Mouse (Mus musculus) heart, adult 2 months (tissue): Measurements from ENCODE around the gene Xpo5. TPM values are rescaled to one million over a fixed set of nuclear protein-coding genes. Genes with fewer than 3 reads are reported as not detected.

Experiments
- DNase-seq, 2 experiments: peaks; one replicate each; pipeline ENCODE4 v3.0.0; 2021
- H3K27ac ChIP-seq: fragments of 200-600 bp; 2 replicates; pipeline ENCODE4 v1.8.1; 2022
- H3K27me3 ChIP-seq: fragments of 200-500 bp; 2 replicates; pipeline ENCODE4 v1.6.1; 2012; ENCODE audit warnings: mild to moderate bottlenecking, low read length, inconsistent platforms, mixed read lengths; ENCODE audit not compliant: control insufficient read depth, insufficient read depth
- H3K36me3 ChIP-seq: fragments of 200-500 bp; 2 replicates; pipeline ENCODE4 v1.6.1; 2012; ENCODE audit warnings: low read length, inconsistent platforms; ENCODE audit not compliant: control insufficient read depth, insufficient read depth
- H3K4me1 ChIP-seq: fragments of 200-500 bp; 2 replicates; pipeline ENCODE4 v1.6.1; 2011; ENCODE audit warnings: low read length; ENCODE audit not compliant: control insufficient read depth, insufficient read depth
- H3K4me3 ChIP-seq: fragments of 200-600 bp; 2 replicates; pipeline ENCODE4 v1.8.1; 2022
- H3K79me2 ChIP-seq: fragments of 200-500 bp; replicated peaks from 2 replicates; pipeline ENCODE4 v1.6.1; 2012; ENCODE audit warnings: mild to moderate bottlenecking, inconsistent platforms, low read length, moderate library complexity, mixed read lengths; ENCODE audit not compliant: control insufficient read depth, insufficient read depth
- H3K9ac ChIP-seq: fragments of 200-500 bp; 2 replicates; pipeline ENCODE4 v1.6.1; 2012; ENCODE audit warnings: low read depth, mild to moderate bottlenecking, control low read depth, inconsistent platforms, low read length, mixed read lengths
- CTCF ChIP-seq: fragments of 200-600 bp; IDR thresholded peaks from 2 replicates; pipeline ENCODE4 v1.8.1; 2022; ENCODE audit warnings: antibody characterized with exemption, mild to moderate bottlenecking, moderate library complexity
- EP300 ChIP-seq: fragments of 200-500 bp; IDR thresholded peaks from 2 replicates; pipeline ENCODE4 v1.6.1; 2011; ENCODE audit warnings: low read depth, low read length, control low read depth; ENCODE audit not compliant: insufficient read depth
- POLR2A ChIP-seq: fragments of 200-500 bp; IDR thresholded peaks from 2 replicates; pipeline ENCODE4 v1.6.1; 2011; ENCODE audit warnings: mild to moderate bottlenecking, low read depth, low read length, control low read depth; ENCODE audit not compliant: insufficient read depth
- WGBS: fragments of 180-500 bp; shearing (Covaris S2); methylation state at CpG from one replicate; pipeline ENCODE4 v1.1.7; 2018; 5-methylcytosine and 5-hydroxymethylcytosine counted together
- intact Hi-C: fragments of 180-260 bp; cut with DNase I; formaldehyde crosslinking; loops from one replicate; pipeline ENCODE4 v1.15.1; 2025
- polyA plus RNA-seq: library from polyadenylated mRNA; depleted of rRNA; stranded (reverse); fragments of >200 nt; gene quantifications from 2 replicates; pipeline ENCODE4 v1.2.3, GENCODE M21; 2012
- total RNA-seq, 2 experiments: library from RNA; stranded (reverse); gene quantifications; 2 replicates each; pipeline ENCODE4 v1.2.3; 2021

The Xpo5 gene
- total and polyA plus RNA-seq, 3 experiments: 14.2 to 22.0 (median 21.5) TPM

DNA sequence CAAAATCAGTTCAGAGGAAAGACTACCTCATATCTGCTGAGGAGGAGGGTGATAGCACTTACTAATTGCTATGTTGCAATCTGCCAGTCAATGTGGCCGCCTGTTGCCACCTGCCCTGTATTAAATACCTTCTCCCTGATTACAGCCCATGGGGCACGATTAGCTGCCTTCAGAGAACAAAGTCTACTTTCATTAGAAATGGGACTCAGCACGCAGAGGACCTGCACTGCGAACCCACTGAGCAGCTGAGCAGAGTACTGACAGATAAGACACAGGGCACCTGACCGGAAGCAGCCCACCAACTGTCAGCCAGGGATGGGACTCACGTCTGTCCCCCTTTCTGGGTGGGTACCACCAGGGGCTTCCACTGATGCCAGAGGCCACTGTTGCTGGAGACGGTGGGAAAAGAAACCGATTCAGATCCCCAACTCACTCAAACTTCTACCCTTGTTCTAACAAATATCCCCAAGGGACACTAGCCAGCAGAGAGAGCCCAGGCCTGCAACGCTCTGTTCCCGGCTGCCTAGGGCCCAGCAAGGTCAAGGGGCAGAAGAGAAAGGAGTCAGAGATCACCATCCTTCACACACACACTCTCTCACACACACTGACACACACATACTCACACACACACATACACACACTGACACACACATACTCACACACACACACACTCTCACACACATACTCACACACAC is 65.6 kb downstream of the Xpo5 start:
- WGBS: 63% methylated on average over 10 of the region's 10 CpGs
- H3K36me3 ChIP-seq: peaks cover 4% of the 10 kb centered on the region
- H3K79me2 ChIP-seq: peaks cover 1% of the 10 kb centered on the region; the same call in 1 of the 2 replicates
- intact Hi-C loops: loop anchor here (5.0 kb wide), 1 partner anchor 114 kb away; the partner anchor contains the start of gene Zfp318
- H3K9ac ChIP-seq: no peak overlapping the region
- no peaks in the 10 kb centered on the region for H3K27me3 ChIP-seq
- no peak overlapping the region for H3K27ac ChIP-seq
- H3K4me3 ChIP-seq: no peak overlapping the region
- H3K4me1 ChIP-seq: peaks cover 14% of the 10 kb centered on the region
- no peak for DNase-seq
- TF ChIP-seq POLR2A (no peak), EP300 (no peak), CTCF (no peak)

DNA sequence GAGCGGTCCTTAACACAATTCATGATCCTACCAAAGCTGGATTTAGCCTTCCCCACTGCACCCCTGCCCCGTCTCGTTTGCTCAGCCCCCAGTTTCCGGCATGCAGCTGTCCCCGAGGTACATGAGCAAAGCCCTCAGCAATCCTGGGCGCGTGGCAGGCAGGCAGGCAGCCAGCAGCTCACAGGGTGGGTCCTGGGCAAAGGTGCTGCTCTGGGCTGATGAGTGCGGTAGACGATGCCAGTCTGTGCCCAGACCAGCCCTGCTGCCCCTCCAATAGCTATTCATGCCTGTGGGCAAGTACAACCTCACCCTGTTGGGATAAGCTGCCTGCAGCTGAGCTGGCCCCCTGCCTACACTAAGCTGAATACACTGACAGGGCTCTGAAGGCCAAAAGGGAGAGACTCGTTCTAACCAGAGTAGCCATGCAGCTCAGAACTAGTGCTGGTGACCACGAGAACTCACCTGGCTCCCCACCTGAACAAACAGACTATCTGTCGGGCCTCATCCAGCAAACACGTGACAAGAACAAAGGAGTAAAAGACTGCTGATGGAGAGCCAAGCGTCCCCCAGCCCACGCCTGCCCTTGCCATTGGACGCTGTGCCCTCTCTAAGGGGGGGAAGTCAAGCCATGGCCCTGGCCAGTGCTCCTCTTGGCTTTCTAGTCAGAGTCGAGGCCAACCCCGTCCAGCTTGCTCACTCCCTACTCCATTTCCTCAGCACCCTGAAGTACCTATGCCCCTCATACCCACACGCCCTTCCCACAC is 67.4 kb downstream of the Xpo5 start:
- no peak overlapping the region for H3K9ac ChIP-seq
- WGBS: 67% methylated on average over 19 of the region's 19 CpGs

DNA sequence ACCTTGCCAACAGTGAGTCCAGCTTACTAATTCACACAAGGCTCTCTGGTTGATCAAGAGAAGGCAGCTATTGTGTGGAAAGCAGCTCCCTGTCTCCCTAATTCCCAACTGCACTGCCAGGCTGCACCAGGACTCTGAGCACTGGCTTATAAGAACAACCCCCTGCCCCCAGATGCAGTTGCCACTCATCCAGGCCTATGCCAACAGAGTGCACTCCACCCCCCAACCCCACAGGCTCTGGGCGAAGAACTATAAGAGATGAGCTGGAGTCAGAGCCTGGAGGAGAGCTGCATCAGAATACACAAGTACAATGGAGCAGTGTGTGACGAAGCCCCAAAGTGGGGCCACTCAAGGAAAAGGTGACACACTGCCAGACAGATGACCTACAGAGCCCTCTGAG is 69.5 kb downstream of the Xpo5 start:
- no peaks in the 10 kb centered on the region for H3K27me3 ChIP-seq
- H3K4me3 ChIP-seq: no peak overlapping the region
- H3K36me3 ChIP-seq: peaks cover 9% of the 10 kb centered on the region
- TF ChIP-seq CTCF: no peak
- no peak for TF ChIP-seq POLR2A
- TF ChIP-seq EP300: no peak
- 85% methylated on average over 2 of the region's 2 CpGs for WGBS
- H3K4me1 ChIP-seq: peaks cover 20% of the 10 kb centered on the region; the same call in 1 of the 2 replicates
- no peak for DNase-seq
- H3K9ac ChIP-seq: no peak overlapping the region
- H3K79me2 ChIP-seq: peaks cover 2% of the 10 kb centered on the region; the same call in 1 of the 2 replicates
- peak overlapping the region; percentile 23 for H3K27ac ChIP-seq
- intact Hi-C loops: loop anchor here (2.0 kb wide), 1 partner anchor 15 kb away; no protein-coding TSS in a partner anchor

More for the DNA sequence above, 67.4 kb downstream of the Xpo5 start:
- no peak overlapping the region for H3K4me3 ChIP-seq
- TF ChIP-seq EP300: no peak
- no peak for TF ChIP-seq POLR2A
- TF ChIP-seq CTCF: no peak
- peaks cover 20% of the 10 kb centered on the region for H3K4me1 ChIP-seq
- peak; percentile 68 to 80 for DNase-seq
- peaks cover 9% of the 10 kb centered on the region for H3K36me3 ChIP-seq
- intact Hi-C loops: loop anchor here (5.0 kb wide), 1 partner anchor 112 kb away; the partner anchor contains the start of gene Zfp318
- peaks cover 3% of the 10 kb centered on the region; the same call in 1 of the 2 replicates for H3K79me2 ChIP-seq
- no peaks in the 10 kb centered on the region for H3K27me3 ChIP-seq
- peak overlapping the region; percentile 48; the same call in 1 of the 2 replicates for H3K27ac ChIP-seq

DNA sequence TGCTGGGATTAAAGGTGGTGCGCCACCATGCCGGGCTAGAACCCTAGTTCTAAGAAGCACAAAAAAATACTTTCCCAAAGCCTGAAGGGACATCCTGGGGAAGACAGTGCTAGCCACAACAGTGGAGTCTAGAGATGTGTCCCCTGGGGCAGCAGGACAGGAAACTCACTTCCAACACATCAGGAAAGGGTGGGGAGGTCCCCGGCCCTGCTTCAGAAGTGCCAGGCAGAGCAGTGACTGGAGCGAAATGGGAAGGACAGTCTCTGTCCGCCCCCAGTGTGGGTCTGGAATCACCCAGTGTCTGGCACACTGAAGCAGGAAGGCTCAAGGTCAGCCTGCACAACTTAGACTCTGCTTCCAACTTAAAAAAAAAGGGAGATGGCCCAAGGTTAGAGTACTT is 70.1 kb downstream of the Xpo5 start:
- intact Hi-C loops: loop anchor here (2.0 kb wide), 1 partner anchor 14 kb away; no protein-coding TSS in a partner anchor
- peaks cover 2% of the 10 kb centered on the region for H3K79me2 ChIP-seq
- peaks cover 12% of the 10 kb centered on the region for H3K36me3 ChIP-seq
- H3K4me3 ChIP-seq: no peak overlapping the region
- H3K27ac ChIP-seq: peak overlapping the region; percentile 23
- H3K4me1 ChIP-seq: peaks cover 21% of the 10 kb centered on the region; the same call in 1 of the 2 replicates
- peak; percentile 60 to 68 for DNase-seq
- H3K27me3 ChIP-seq: no peaks in the 10 kb centered on the region
- WGBS: 37% methylated on average over 5 of the region's 5 CpGs
- no peak overlapping the region for H3K9ac ChIP-seq
- no peak for TF ChIP-seq CTCF
- peak; percentile 19; the same call in 1 of the 2 replicates for TF ChIP-seq POLR2A
- peak; percentile 81 for TF ChIP-seq EP300

DNA sequence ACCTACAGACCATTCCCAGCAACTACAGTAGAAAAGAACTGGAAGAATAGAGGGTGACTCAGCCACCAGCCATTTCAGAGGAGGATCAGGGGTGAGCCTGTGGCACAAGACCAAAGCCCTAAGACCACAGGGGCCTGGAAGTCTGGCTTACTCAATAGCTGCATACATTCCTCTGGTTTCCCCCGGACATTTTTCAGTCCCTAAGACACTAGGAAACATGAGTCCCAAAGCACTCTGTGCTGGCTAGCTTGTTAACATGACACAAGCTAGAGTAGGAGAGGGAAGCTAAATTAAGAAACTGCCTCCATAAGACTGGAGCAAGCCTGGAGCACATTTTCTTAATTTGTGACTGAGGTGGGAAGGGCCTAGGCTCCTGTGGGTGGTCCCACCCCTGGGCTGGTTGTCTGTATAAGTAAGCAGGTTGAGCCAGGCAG is 71.2 kb downstream of the Xpo5 start:
- Histone ChIP-seq H3K4me1 (peaks cover 24% of the 10 kb centered on the region; the same call in 1 of the 2 replicates), H3K79me2 (peaks cover 4% of the 10 kb centered on the region), H3K36me3 (peaks cover 12% of the 10 kb centered on the region), H3K27ac (peak overlapping the region; percentile 23), H3K9ac (no peak overlapping the region), H3K27me3 (no peaks in the 10 kb centered on the region), H3K4me3 (no peak overlapping the region)
- WGBS: 16% methylated on average over 1 of the region's 1 CpGs
- no peak for TF ChIP-seq POLR2A
- TF ChIP-seq CTCF: no peak
- TF ChIP-seq EP300: no peak
- intact Hi-C loops: loop anchor here (2.0 kb wide), 1 partner anchor 13 kb away; no protein-coding TSS in a partner anchor
- peak; percentile 11 to 17 for DNase-seq
